Mouse (Mus musculus) embryonic facial prominence, embryonic 10.5 days (tissue): ENCODE data around the gene Sbk1. TPM values are rescaled to one million over a fixed set of nuclear protein-coding genes. Genes with fewer than 3 reads are reported as not detected.
A peak's percentile ranks its signal among the peaks of the same experiment; 100 is the strongest.
"Not testable (repeated sequence)": the region's sequence is repeated elsewhere in the genome, so short reads cannot be mapped to it uniquely, and the experiment has no call there.

Source experiments
- DNase-seq: peaks from one replicate; pipeline ENCODE4 v3.0.0-alpha.2; 2017; ENCODE audit warnings: low spot score
- H3K27ac ChIP-seq: fragments of 300-500 bp; sonication (generic); replicated peaks from 2 replicates; pipeline ENCODE4 v1.5.1; 2016; ENCODE audit warnings: mild to moderate bottlenecking
- H3K27me3 ChIP-seq: fragments of 300-500 bp; sonication (generic); replicated peaks from 2 replicates; pipeline ENCODE4 v1.6.1; 2016; ENCODE audit warnings: low read depth, mild to moderate bottlenecking; ENCODE audit not compliant: poor library complexity, severe bottlenecking
- H3K36me3 ChIP-seq: fragments of 300-500 bp; sonication (generic); replicated peaks from 2 replicates; pipeline ENCODE4 v1.6.1; 2016; ENCODE audit warnings: mild to moderate bottlenecking, moderate library complexity
- H3K4me1 ChIP-seq: fragments of 300-500 bp; sonication (generic); 2 replicates; pipeline ENCODE4 v1.6.1; 2016
- H3K4me3 ChIP-seq: fragments of 300-500 bp; sonication (generic); 2 replicates; pipeline ENCODE4 v1.5.1; 2016; ENCODE audit warnings: mild to moderate bottlenecking, moderate library complexity
- H3K9me3 ChIP-seq: fragments of 300-500 bp; sonication (generic); 2 replicates; pipeline ENCODE4 v1.6.1; 2016; ENCODE audit warnings: mild to moderate bottlenecking
- WGBS: fragments of 180-500 bp; shearing (Covaris S2); methylation state at CpG from one replicate; pipeline ENCODE4 v1.1.7; 2016; 5-methylcytosine and 5-hydroxymethylcytosine counted together
- polyA plus RNA-seq: library from polyadenylated mRNA; unstranded; fragments of >200 nt; fragmentation: Nextera tagmentation; extraction: Ambion mirVana; gene quantifications from 2 replicates; pipeline ENCODE4 v1.2.1, GENCODE M21; 2016

Gene Sbk1
- polyA plus RNA-seq, 1 experiment from 2014 or later: 102 TPM

DNA sequence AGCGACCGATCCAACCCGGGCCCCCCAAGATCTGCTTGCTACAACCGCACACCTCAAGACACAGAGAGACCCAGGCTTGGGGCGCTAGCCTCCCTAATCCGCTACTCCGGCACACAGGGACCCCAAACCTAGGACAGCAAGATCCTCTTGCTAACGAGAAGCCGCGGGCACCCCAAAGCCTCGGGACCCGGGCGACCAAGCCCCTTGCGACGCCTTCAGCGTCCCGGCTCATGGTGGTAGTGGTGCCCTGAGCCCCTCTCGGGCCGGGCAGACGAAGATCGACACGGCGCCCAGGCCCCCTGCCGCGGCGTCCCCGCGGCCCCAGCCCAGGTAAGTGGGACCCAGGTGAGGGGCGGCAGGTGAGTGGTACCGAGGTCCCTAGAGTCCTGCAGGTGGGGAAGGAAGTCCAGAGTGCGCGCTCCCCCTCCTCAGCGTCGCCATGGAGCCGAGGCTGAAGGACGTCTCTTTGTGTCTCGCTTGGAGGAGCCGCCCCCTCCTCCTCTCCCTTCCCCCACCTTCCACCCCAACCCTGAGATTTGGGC is 422 bp downstream of the Sbk1 start:
- Histone ChIP-seq H3K27ac (peak overlapping the region; percentile 99), H3K4me3 (peak overlapping the region; percentile 100), H3K36me3 (peaks cover 38% of the 10 kb centered on the region), H3K4me1 (peaks cover 57% of the 10 kb centered on the region), H3K9me3 (no peaks in the 10 kb centered on the region), H3K27me3 (peaks cover 28% of the 10 kb centered on the region)
- WGBS: under 1% methylated on average over 38 of the region's 38 CpGs
- DNase-seq: peak; percentile 73

- 10% methylated on average over 11 of the region's 11 CpGs for WGBS
- Histone ChIP-seq H3K4me3 (peak overlapping the region; percentile 100), H3K27ac (peak overlapping the region; percentile 99), H3K36me3 (peaks cover 45% of the 10 kb centered on the region), H3K9me3 (no peaks in the 10 kb centered on the region), H3K27me3 (peaks cover 21% of the 10 kb centered on the region), H3K4me1 (peaks cover 63% of the 10 kb centered on the region)
- DNase-seq: no peak
Measured at GRCm38 (mm10) chr7:126273351-126274042, 1.1 kb downstream of the Sbk1 start.

- no peaks in the 10 kb centered on the region for H3K9me3 ChIP-seq
- peak overlapping the region; percentile 99 for H3K27ac ChIP-seq
- peak overlapping the region; percentile 100 for H3K4me3 ChIP-seq
- WGBS: 16% methylated on average over 3 of the region's 3 CpGs
- peaks cover 51% of the 10 kb centered on the region for H3K36me3 ChIP-seq
- H3K27me3 ChIP-seq: peaks cover 17% of the 10 kb centered on the region
- DNase-seq: no peak
- peaks cover 68% of the 10 kb centered on the region for H3K4me1 ChIP-seq
Measured at GRCm38 (mm10) chr7:126274137-126274536, 1.7 kb downstream of the Sbk1 start.

DNA sequence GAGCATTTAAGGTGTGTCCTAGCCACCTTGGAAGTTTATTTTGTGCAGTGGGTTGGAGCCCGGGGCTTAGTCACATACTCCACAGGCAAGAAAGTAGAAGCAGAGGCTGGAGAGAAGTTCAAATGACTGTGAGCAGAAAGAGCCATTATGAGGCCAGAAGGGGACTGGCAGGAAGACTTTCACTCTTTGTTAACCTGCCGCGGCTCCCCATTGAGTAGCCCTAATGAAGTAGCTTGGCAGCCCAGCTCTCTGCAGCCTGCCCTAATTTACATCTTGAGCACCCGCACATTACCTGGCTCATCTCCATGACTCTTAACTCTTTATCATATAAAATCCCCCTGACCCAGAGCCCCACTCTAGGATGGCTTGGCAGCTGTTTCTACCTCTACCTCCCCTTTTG is 2.2 kb downstream of the Sbk1 start:
- H3K27ac ChIP-seq: peak overlapping the region; percentile 99
- H3K27me3 ChIP-seq: peaks cover 16% of the 10 kb centered on the region
- 12% methylated on average over 4 of the region's 4 CpGs for WGBS
- peak overlapping the region; percentile 100 for H3K4me3 ChIP-seq
- H3K36me3 ChIP-seq: peaks cover 56% of the 10 kb centered on the region
- H3K9me3 ChIP-seq: no peaks in the 10 kb centered on the region
- H3K4me1 ChIP-seq: peaks cover 72% of the 10 kb centered on the region
- DNase-seq: no peak

DNA sequence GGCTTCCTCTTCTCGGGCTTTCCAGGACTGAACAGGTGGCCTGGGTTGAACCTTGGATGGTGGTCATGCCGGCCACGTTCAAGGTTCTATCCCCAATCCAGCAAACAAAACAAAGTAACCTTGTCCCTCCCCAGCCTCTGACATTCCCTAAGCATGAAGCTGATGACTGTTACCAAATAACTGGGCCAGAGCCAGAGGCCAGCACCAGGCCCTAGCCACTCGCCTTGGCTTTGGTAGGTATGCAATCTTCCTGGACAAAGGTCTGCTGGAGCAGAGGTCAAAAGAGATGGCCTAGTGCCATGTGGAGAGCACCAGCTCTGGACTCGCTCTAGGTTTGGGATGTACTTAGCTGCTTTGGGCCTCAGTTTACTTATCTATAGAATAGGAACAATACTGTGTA is 3.3 kb downstream of the Sbk1 start:
- Histone ChIP-seq H3K36me3 (peaks cover 67% of the 10 kb centered on the region), H3K27ac (no peak overlapping the region), H3K4me1 (peaks cover 73% of the 10 kb centered on the region), H3K27me3 (peaks cover 6% of the 10 kb centered on the region), H3K9me3 (no peaks in the 10 kb centered on the region), H3K4me3 (peak overlapping the region; percentile 100)
- 88% methylated on average over 5 of the region's 5 CpGs for WGBS
- DNase-seq: no peak

DNA sequence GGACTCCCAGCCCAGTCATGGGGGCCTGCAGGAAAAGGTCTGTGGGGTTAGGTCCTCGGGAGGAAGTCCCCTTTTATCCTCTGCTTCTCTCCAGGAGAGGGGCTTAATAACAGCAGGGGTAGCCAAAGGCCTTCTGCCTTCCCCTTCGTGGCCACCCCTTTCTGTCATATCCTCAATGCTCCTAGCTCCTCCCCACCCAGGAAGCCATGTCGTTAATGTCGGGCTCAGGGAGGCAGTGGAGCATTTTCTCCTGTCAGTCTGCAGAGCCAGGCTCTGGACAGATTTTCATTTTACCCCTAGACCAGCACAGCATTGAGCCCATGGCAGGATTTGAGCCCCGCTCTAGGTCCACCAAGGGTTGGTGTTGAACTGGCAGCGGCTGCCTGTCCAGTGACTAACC is 3.9 kb downstream of the Sbk1 start:
- H3K27me3 ChIP-seq: no peaks in the 10 kb centered on the region
- no peak for DNase-seq
- H3K9me3 ChIP-seq: no peaks in the 10 kb centered on the region
- 70% methylated on average over 6 of the region's 6 CpGs for WGBS
- H3K27ac ChIP-seq: no peak overlapping the region
- peak overlapping the region; percentile 100 for H3K4me3 ChIP-seq
- H3K36me3 ChIP-seq: peaks cover 73% of the 10 kb centered on the region
- peaks cover 67% of the 10 kb centered on the region for H3K4me1 ChIP-seq

DNA sequence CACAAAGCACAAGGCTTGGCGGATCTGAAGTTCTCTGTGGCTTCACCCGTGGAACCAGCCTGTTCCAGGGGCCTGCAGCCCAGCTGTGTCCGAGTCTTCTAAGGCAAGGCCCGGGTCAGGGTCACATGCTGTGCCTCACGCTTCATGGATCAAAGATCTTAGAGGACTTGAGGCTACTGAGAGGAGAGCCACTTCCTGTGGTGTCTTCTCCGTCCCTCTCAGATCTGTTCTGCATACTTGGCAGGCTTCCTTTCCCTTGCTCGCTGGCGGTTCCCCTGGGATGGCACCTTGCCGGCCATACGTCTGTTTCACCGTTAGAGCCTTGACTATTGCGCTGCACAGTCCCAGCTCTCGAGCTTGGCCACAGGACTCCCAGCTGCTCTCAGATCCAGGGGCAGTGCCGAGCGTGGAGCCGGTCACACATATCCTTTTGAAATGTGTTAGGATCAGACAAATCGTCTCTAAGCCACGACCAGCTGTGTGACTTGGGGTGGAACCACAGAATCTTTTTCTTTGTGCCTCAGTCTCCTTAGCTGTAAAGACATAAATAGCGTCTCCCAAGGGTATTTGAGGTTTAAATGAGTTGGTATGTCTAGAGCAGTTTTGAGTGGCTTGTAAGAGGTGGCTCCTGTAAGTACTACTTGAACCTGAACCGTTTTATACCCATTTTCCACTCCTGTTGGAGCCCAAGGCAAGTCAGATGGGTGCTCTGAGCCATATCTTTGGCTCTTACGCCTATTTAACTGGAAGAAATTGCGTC is 5.3 kb downstream of the Sbk1 start:
- Histone ChIP-seq H3K4me1 (peaks cover 65% of the 10 kb centered on the region), H3K4me3 (peak overlapping the region; percentile 16; the same call in 1 of the 2 replicates), H3K36me3 (peaks cover 87% of the 10 kb centered on the region), H3K27ac (no peak overlapping the region), H3K9me3 (no peaks in the 10 kb centered on the region), H3K27me3 (no peaks in the 10 kb centered on the region)
- 69% methylated on average over 22 of the region's 22 CpGs for WGBS
- DNase-seq: no peak

DNA sequence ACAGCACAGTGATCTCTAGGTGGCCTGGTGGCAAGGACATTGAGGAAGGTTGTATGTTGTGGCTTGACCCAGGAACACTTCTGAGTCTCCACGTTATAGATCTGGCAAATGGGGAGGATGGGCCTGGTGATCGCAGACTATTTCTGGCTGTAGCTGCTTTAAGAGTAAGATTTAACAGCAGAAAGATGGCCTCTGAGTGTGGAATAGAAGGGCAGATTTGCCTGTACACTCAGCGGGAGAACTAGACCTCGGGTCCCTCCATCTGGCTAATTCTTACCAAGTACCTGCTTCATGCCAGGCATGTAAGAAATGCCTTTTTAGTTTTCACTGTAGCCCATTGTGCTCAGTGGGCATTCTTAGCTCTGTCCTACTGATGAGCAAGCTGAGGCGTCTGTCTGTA is 6.4 kb downstream of the Sbk1 start:
- Histone ChIP-seq H3K27ac (no peak overlapping the region), H3K27me3 (no peaks in the 10 kb centered on the region), H3K4me3 (no peak overlapping the region), H3K36me3 (peaks cover 97% of the 10 kb centered on the region), H3K9me3 (no peaks in the 10 kb centered on the region), H3K4me1 (peaks cover 60% of the 10 kb centered on the region)
- WGBS: 90% methylated on average over 5 of the region's 5 CpGs
- no peak for DNase-seq

- Histone ChIP-seq H3K4me1 (peaks cover 53% of the 10 kb centered on the region), H3K27ac (no peak overlapping the region), H3K9me3 (no peaks in the 10 kb centered on the region), H3K4me3 (no peak overlapping the region), H3K36me3 (peaks cover 99% of the 10 kb centered on the region), H3K27me3 (no peaks in the 10 kb centered on the region)
- 87% methylated on average over 8 of the region's 8 CpGs for WGBS
- DNase-seq: no peak
Measured at GRCm38 (mm10) chr7:126279774-126280482, 7.5 kb downstream of the Sbk1 start.

GRCm38 (mm10) chr7:126280696-126281095 is 8.3 kb downstream of the Sbk1 start:
- WGBS: 67% methylated on average over 6 of the region's 6 CpGs

DNA sequence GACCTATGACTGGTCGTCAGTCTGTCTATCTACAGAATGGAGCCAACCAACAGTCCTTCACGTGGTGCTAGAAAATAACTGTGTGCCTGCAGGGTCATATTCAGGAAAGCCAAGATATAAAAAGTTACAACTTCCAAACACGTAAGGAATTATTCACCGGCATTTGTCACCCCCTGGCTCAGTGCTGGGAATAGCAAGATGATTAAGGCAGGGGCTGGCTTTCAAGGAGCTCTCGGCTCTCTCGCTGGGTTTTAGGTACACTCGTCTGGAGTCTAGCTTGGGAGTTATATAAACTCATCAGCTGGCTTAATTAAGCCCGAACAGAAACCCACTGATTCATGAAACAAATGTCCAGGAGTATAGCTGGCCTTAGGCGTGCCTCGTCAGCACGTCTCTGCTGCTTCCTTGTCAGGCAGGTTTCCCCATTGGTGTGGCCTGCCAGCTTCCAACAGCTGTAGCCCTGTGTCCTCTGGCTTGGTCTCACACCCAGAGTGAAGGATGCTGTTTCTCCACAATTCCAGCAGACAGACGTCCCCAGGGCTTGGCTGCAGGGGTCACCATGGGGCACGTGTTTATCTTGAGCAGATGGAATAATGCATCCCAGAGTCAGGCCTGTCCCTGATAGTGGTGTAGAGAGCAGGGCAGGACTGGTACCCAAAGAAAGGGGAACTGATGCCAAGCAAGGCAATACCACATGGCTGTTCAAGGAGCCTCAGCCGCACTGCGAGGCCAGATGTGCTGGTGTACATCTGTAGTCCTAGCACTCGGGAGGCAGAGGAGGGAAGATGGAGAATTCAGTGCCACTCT is 9.7 kb downstream of the Sbk1 start:
- Histone ChIP-seq H3K4me1 (peaks cover 32% of the 10 kb centered on the region), H3K36me3 (peaks cover 99% of the 10 kb centered on the region), H3K4me3 (no peak overlapping the region), H3K27ac (no peak overlapping the region), H3K27me3 (no peaks in the 10 kb centered on the region), H3K9me3 (no peaks in the 10 kb centered on the region)
- 86% methylated on average over 16 of the region's 16 CpGs for WGBS
- DNase-seq: no peak

More at GRCm38 (mm10) chr7:126280696-126281095, 8.3 kb downstream of the Sbk1 start:
- Histone ChIP-seq H3K27ac (no peak overlapping the region), H3K9me3 (no peaks in the 10 kb centered on the region), H3K4me1 (peaks cover 46% of the 10 kb centered on the region), H3K27me3 (no peaks in the 10 kb centered on the region), H3K4me3 (no peak overlapping the region), H3K36me3 (peaks cover 99% of the 10 kb centered on the region)
- DNase-seq: peak; percentile 50

DNA sequence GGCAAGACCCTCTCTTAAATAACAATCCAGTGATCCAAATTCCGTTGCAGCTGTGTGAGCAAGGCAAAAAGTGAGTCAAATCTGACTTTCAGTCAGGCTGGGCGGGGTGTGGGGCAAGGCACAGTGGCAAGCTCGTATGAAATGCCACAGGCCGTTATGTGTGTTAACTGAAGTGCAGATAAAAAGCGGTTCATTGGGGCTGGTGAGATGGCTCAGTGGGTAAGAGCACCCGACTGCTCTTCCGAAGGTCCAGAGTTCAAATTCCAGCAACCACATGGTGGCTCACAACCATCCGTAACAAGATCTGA is 10.2 kb downstream of the Sbk1 start:
- H3K4me1 ChIP-seq: peaks cover 28% of the 10 kb centered on the region
- not testable (repeated sequence) for H3K9me3 ChIP-seq, DNase-seq, H3K27me3 ChIP-seq, H3K27ac ChIP-seq, H3K4me3 ChIP-seq
- peaks cover 97% of the 10 kb centered on the region for H3K36me3 ChIP-seq
- WGBS: 89% methylated on average over 8 of the region's 8 CpGs
